ENCODE assay signal across 21 mouse cellular contexts in genomic region chr7:134519372-134519975, GRCm38 (mm10).
A peak's percentile ranks its signal among the peaks of the same experiment; 100 is the strongest.
DNase-seq lines count a peak whose midpoint lies in the region; ATAC-seq and TF ChIP-seq lines count a peak whose summit lies in the region.
"Had no signal": no experiment of that assay in that cellular context is flagged by ENCODE, and none has a peak within 500 bp of the region (broad histone marks: within the 10 kb centered on the region; RNA-seq: fewer than 3 reads in every experiment).

No protein-coding gene starts in this region.

- TF ChIP-seq EP300 in liver, postnatal 0 days (IDR thresholded peaks at IDR 0.05; ENCODE audit: low read depth): no peak

- no peak for ATAC-seq in hindbrain, postnatal 0 days
- ATAC-seq in hindbrain, embryonic 12.5 days (ENCODE audit: low FRiP score): no peak
- no peak for ATAC-seq in liver, postnatal 0 days
- no peak for ATAC-seq in liver, embryonic 12.5 days
- ATAC-seq in common myeloid progenitor, adult 5-6 weeks (replicated peaks; ENCODE audit: low read depth, poor library complexity, severe bottlenecking): peak; percentile 65
- ATAC-seq in hematopoietic stem cell, adult 5-6 weeks (replicated peaks in 1 of 2; ENCODE audit: insufficient read depth in 1 of 2, low FRiP score in 2 of 2, low TSS enrichment in 1 of 2, low read depth in 1 of 2, poor library complexity in 2 of 2, severe bottlenecking in 2 of 2): peak; percentile 77 to 91
- ATAC-seq: forebrain, embryonic 13.5 days had no signal

- no peaks in the 10 kb centered on the region for H3K9me3 ChIP-seq in hindbrain, postnatal 0 days (ENCODE audit: low read length)
- no peaks in the 10 kb centered on the region for H3K9me3 ChIP-seq in hindbrain, embryonic 12.5 days (replicated peaks)
- H3K9me3 ChIP-seq in liver, postnatal 0 days (ENCODE audit: low read length): no peaks in the 10 kb centered on the region
- no peaks in the 10 kb centered on the region for H3K9me3 ChIP-seq in liver, embryonic 12.5 days (replicated peaks)
- H3K9me3 ChIP-seq: forebrain, embryonic 13.5 days; heart, embryonic 12.5 days had no signal

- no peaks in the 10 kb centered on the region for H3K4me1 ChIP-seq in hindbrain, postnatal 0 days (ENCODE audit: insufficient read depth, low read length)
- H3K4me1 ChIP-seq in hindbrain, embryonic 12.5 days: no peaks in the 10 kb centered on the region
- peaks cover 6% of the 10 kb centered on the region; the same call in 1 of the 2 replicates for H3K4me1 ChIP-seq in liver, postnatal 0 days (ENCODE audit: insufficient read depth)
- peaks cover 17% of the 10 kb centered on the region for H3K4me1 ChIP-seq in liver, embryonic 12.5 days
- H3K4me1 ChIP-seq: forebrain, embryonic 13.5 days had no signal

- TF ChIP-seq CTCF in hindbrain, postnatal 0 days (IDR thresholded peaks at IDR 0.05; ENCODE audit: low read depth): peak; percentile 36; the same call in 1 of the 2 replicates
- TF ChIP-seq CTCF in liver, postnatal 0 days (IDR thresholded peaks at IDR 0.05; ENCODE audit: low read depth): 0 out of 2 replicates have a peak, but pooled peaks have one; percentile 3

- H3K27ac ChIP-seq in hindbrain, postnatal 0 days: no peak overlapping the region
- no peak overlapping the region for H3K27ac ChIP-seq in hindbrain, embryonic 12.5 days
- no peak overlapping the region for H3K27ac ChIP-seq in liver, postnatal 0 days (ENCODE audit: low read depth)
- no peak overlapping the region for H3K27ac ChIP-seq in liver, embryonic 12.5 days
- H3K27ac ChIP-seq: forebrain, embryonic 13.5 days had no signal

- no peak for DNase-seq in hindbrain, postnatal 0 days (ENCODE audit: low spot score)
- no peak for DNase-seq in liver, postnatal 0 days
- DNase-seq in MN1 (ENCODE audit: low spot score): no peak
- no peak for DNase-seq in kidney, adult 11 months
- DNase-seq: cerebellum, adult 2 months; cerebellum, postnatal 25 days; embryo, embryonic 11 days; gastrocnemius, postnatal 14 days; heart, adult 18-20 months; heart, postnatal 10 days; kidney, adult 9 months; kidney, postnatal 25 days; lung, adult 18-20 months; lung, postnatal 4 days had no signal

- no peaks in the 10 kb centered on the region for H3K27me3 ChIP-seq in hindbrain, postnatal 0 days (ENCODE audit: insufficient read depth, low read length)
- no peaks in the 10 kb centered on the region for H3K27me3 ChIP-seq in hindbrain, embryonic 12.5 days
- no peaks in the 10 kb centered on the region for H3K27me3 ChIP-seq in liver, postnatal 0 days (ENCODE audit: insufficient read depth, low read length)
- H3K27me3 ChIP-seq in liver, embryonic 12.5 days (replicated peaks): no peaks in the 10 kb centered on the region
- H3K27me3 ChIP-seq: forebrain, embryonic 13.5 days; heart, embryonic 12.5 days had no signal

- no peaks in the 10 kb centered on the region for H3K36me3 ChIP-seq in hindbrain, postnatal 0 days (ENCODE audit: insufficient read depth, low read length)
- H3K36me3 ChIP-seq in hindbrain, embryonic 12.5 days: no peaks in the 10 kb centered on the region
- no peaks in the 10 kb centered on the region for H3K36me3 ChIP-seq in liver, postnatal 0 days (replicated peaks; ENCODE audit: insufficient read depth, low read length)
- no peaks in the 10 kb centered on the region for H3K36me3 ChIP-seq in liver, embryonic 12.5 days
- H3K36me3 ChIP-seq: heart, embryonic 12.5 days had no signal

- WGBS in hindbrain, postnatal 0 days: 79% methylated on average over 9 of the region's 9 CpGs
- WGBS in hindbrain, embryonic 12.5 days: 86% methylated on average over 9 of the region's 9 CpGs
- WGBS in liver, postnatal 0 days (ENCODE audit: insufficient replicate concordance): 36% methylated on average over 9 of the region's 9 CpGs
- WGBS in liver, embryonic 12.5 days (ENCODE audit: insufficient replicate concordance): 37% methylated on average over 9 of the region's 9 CpGs

- H3K4me3 ChIP-seq in hindbrain, postnatal 0 days (ENCODE audit: low read length): no peak overlapping the region
- no peak overlapping the region for H3K4me3 ChIP-seq in hindbrain, embryonic 12.5 days
- H3K4me3 ChIP-seq in liver, postnatal 0 days (ENCODE audit: low read depth, low read length): no peak overlapping the region
- H3K4me3 ChIP-seq in liver, embryonic 12.5 days: no peak overlapping the region
- H3K4me3 ChIP-seq: forebrain, embryonic 13.5 days; heart, embryonic 12.5 days had no signal

- no peak overlapping the region for H3K9ac ChIP-seq in hindbrain, postnatal 0 days (replicated peaks; ENCODE audit: low read length)
- H3K9ac ChIP-seq in hindbrain, embryonic 12.5 days: no peak overlapping the region
- no peak overlapping the region for H3K9ac ChIP-seq in liver, postnatal 0 days (replicated peaks)
- H3K9ac ChIP-seq in liver, embryonic 12.5 days: no peak overlapping the region
- H3K9ac ChIP-seq: forebrain, embryonic 13.5 days; heart, embryonic 12.5 days had no signal

- no peak overlapping the region for H3K4me2 ChIP-seq in hindbrain, postnatal 0 days (ENCODE audit: low read depth, low read length)
- H3K4me2 ChIP-seq in hindbrain, embryonic 12.5 days (replicated peaks): no peak overlapping the region
- no peak overlapping the region for H3K4me2 ChIP-seq in liver, postnatal 0 days (ENCODE audit: low read depth, low read length)
- H3K4me2 ChIP-seq in liver, embryonic 12.5 days: no peak overlapping the region
- H3K4me2 ChIP-seq: forebrain, embryonic 13.5 days; heart, embryonic 12.5 days; midbrain, embryonic 11.5 days had no signal

Comparison
In these comparisons a context has a peak if more than half of its experiments do, and no peak if none do; other contexts are left out.
1. ATAC-seq: peak in common myeloid progenitor, adult 5-6 weeks (single experiment) and hematopoietic stem cell, adult 5-6 weeks (2 of 2); none in hindbrain, postnatal 0 days (single experiment), hindbrain, embryonic 12.5 days (single experiment), liver, postnatal 0 days (single experiment) and liver, embryonic 12.5 days (single experiment).